Mouse (Mus musculus) embryonic fibroblast, embryonic 13.5 days (primary cell): ENCODE results near the gene Tecrl. TPM values are rescaled to one million over a fixed set of nuclear protein-coding genes. Genes with fewer than 3 reads are reported as not detected.

Experiments used
- H3K27ac ChIP-seq: 2 replicates; pipeline ENCODE4 v1.5.1; 2012; ENCODE audit warnings: low read length, control low read depth, inconsistent platforms; ENCODE audit not compliant: insufficient read depth
- H3K4me1 ChIP-seq: 2 replicates; pipeline ENCODE4 v1.6.1; 2011; ENCODE audit warnings: low read length; ENCODE audit not compliant: control insufficient read depth, insufficient read depth
- H3K4me3 ChIP-seq: 2 replicates; pipeline ENCODE4 v1.5.1; 2011; ENCODE audit warnings: mild to moderate bottlenecking, control low read depth, low read length; ENCODE audit not compliant: insufficient read depth
- CTCF ChIP-seq: IDR thresholded peaks from 2 replicates; pipeline ENCODE4 v1.5.1; 2011; ENCODE audit warnings: mild to moderate bottlenecking, control low read depth, low read length, moderate library complexity, borderline replicate concordance; ENCODE audit not compliant: insufficient read depth
- POLR2A ChIP-seq: IDR thresholded peaks from 2 replicates; pipeline ENCODE4 v1.6.1; 2011; ENCODE audit warnings: low read depth, mild to moderate bottlenecking, control low read depth, low read length, moderate library complexity
- polyA plus RNA-seq: library from polyadenylated mRNA; stranded (reverse); fragments of >200 nt; gene quantifications from 2 replicates; pipeline ENCODE4 v1.2.4, GENCODE M21; 2011; ENCODE audit warnings: low read depth; ENCODE audit not compliant: missing spikeins, insufficient read length

Gene Tecrl
- not detected in 2 replicates for polyA plus RNA-seq

- Histone ChIP-seq H3K4me3 (no peak within 1 kb of the TSS), H3K4me1 (no peaks in the 10 kb centered on the region; the same call in 1 of the 2 replicates), H3K27ac (no peak within 1 kb of the TSS)
- TF ChIP-seq POLR2A (no peak), CTCF (no peak)
Measured at GRCm38 (mm10) chr5:83354846-83355561, at the start of gene Tecrl. TSS of gene Tecrl (minus strand) at chr5:83355195.

DNA sequence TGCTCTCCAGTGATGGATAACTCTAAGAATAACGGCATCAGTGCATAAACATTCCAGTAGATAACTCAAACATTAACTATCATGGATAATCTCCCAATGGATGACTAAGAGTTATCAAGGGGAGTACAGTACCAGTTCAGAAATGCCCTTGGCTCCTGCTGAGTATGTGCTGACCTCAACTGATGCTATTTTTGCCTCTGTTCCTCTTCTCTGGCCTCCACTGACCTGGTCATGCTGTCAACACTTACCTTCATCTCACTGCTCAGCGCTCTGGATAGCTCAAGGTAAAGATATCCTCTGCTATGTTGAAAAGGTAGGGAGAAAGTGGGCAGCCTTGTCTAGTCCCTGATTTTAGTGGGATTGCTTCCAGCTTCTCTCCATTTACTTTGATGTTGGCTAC is 30.0 kb upstream of the Tecrl start:
- TF ChIP-seq POLR2A = no peak
- TF ChIP-seq CTCF = no peak
- no peak overlapping the region for H3K4me3 ChIP-seq
- no peak overlapping the region for H3K27ac ChIP-seq
- no peaks in the 10 kb centered on the region for H3K4me1 ChIP-seq

GRCm38 (mm10) chr5:83351615-83352014 is 3.4 kb downstream of the Tecrl start:
- TF ChIP-seq CTCF (no peak), POLR2A (no peak)
- Histone ChIP-seq H3K4me3 (no peak overlapping the region), H3K27ac (no peak overlapping the region), H3K4me1 (no peaks in the 10 kb centered on the region; the same call in 1 of the 2 replicates)

DNA sequence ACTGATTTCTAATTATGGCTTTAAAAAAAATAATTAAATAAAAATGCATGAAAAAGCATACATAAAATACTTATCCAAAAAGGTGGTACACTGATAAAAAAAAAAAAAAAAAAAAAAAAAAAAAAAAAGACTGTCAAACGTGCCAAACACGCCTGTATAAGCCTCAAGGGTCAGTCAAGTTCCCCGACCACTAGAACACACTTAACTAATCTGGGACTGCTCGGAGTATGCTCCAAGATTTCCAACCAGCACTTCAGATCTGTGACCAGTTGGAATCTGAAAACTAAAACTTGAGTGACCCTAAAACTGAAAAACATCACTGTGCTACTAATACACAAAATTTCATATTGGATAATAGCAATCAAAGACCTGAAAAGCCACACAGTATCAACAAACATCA is 15.9 kb downstream of the Tecrl start:
- TF ChIP-seq CTCF = no peak
- no peak for TF ChIP-seq POLR2A
- H3K4me1 ChIP-seq = no peaks in the 10 kb centered on the region
- no peak overlapping the region for H3K4me3 ChIP-seq
- no peak overlapping the region for H3K27ac ChIP-seq

DNA sequence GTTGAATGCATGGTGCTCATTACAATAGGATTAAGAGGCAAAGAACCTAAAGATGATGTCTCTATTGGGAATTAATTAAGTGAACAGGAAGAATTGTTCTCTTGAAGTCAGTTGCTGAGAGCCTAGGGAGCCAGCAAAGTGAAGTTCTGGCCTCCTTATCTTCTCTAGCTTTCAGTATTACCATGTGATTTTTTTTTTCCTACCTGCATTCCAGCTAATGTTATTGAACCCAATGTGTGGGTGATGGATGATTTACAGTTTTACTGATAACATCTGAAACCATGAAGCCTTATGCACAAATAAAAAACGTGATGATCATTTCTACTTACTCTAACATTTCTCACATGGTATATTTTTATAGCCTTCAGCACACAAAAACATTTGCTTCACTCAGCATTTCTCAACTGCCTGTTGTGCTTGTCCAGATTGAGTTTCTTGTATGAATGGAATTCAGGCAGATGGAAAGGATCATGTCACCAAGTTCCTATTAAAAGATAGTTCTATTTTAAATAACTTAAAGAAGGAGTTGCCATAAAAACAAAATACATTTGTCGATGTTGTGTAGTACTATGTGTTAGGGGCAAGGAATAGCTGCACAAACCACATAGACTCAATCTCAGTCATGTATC is 87.7 kb downstream of the Tecrl start:
- TF ChIP-seq CTCF = no peak
- no peak for TF ChIP-seq POLR2A
- H3K4me1 ChIP-seq = no peaks in the 10 kb centered on the region
- H3K27ac ChIP-seq = no peak overlapping the region
- H3K4me3 ChIP-seq = no peak overlapping the region

GRCm38 (mm10) chr5:83260059-83260458 is 94.9 kb downstream of the Tecrl start:
- TF ChIP-seq CTCF (no peak), POLR2A (no peak)
- Histone ChIP-seq H3K4me1 (no peaks in the 10 kb centered on the region), H3K27ac (no peak overlapping the region), H3K4me3 (no peak overlapping the region)

DNA sequence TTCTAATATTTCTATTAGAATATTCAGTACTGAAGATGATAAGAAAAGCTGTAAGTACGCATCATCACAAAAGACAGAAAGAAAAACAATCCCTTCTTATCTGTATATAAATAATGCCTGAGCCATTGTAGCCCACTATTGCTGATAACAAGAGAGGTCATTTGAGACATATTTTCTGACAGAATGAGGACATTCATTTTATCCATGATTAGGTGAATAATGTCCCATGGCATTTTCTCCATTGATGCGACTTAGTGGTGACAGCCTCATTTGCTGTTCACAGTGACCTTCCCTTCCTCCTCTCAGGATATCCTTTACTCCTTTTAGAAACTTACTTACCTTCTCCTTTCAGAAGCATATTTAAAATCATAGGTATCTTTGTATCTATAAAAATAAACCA is 100.9 kb downstream of the Tecrl start:
- no peak overlapping the region for H3K27ac ChIP-seq
- H3K4me3 ChIP-seq = no peak overlapping the region
- no peak for TF ChIP-seq POLR2A
- TF ChIP-seq CTCF = no peak
- no peaks in the 10 kb centered on the region for H3K4me1 ChIP-seq

DNA sequence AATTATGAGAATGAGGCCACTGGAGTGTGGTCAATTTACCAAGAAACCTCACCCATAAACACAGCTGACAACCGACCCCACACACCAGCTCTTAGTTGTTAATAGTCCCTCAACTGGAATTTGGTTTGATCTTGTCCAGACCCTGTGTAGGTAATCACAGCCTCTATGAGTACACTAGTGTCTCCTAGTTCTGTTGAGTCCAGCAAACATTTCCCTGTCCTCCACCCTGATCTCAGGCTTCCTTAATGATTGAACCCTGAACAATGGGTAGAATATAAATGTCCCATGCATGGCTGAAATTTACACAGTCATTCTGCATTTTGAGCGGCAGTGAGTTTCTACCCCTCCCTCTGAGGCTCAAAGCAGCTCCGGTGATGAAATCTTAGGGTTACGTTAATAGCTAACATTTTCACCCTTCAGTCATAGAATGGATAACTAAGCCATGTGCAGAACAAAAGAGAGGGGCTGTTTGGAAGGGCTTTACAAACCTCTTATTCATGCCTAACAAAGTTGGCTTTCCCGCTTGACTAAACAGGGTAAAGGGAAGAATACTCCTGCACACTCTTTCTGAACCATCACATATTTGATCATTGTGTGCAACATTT is 116.0 kb downstream of the Tecrl start:
- H3K4me3 ChIP-seq = no peak overlapping the region
- TF ChIP-seq CTCF = no peak
- no peak for TF ChIP-seq POLR2A
- no peaks in the 10 kb centered on the region for H3K4me1 ChIP-seq
- no peak overlapping the region for H3K27ac ChIP-seq
